Mouse (Mus musculus): Measurements from ENCODE around the gene Gm11214. TPM values are rescaled to one million over a fixed set of nuclear protein-coding genes. Genes with fewer than 3 reads are reported as not detected.

The Gm11214 gene
- polyA plus RNA-seq, 1 experiment: not detected

DNA sequence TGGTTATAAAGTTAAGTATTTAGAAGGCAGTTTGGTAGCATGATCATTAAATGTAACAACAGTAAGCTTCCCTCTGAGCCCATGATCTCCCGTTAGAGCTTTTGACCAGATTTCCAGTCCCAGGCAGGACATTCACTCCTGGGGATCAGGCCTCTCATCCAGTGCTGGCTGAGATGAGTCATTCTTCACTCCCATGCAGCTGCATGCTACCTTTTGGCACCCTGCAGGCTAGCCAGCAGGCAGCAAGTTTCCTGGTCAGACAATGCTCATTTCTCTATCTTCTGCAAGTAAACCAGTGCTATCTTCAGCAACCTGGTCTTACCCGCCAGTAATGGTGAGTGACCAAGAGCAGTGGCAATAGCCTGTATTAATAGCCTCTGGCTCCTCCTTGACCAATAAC lies 30.0 kb downstream of the Gm11214 start:
- H3K4me1 ChIP-seq (ENCODE audit: control insufficient read depth): no peaks in the 10 kb centered on the region
- TF ChIP-seq GATA1 (IDR thresholded peaks at IDR 0.05; ENCODE audit: low read length) (no peak), TAL1 (IDR thresholded peaks at IDR 0.05; ENCODE audit: low read length) (no peak)
- no peaks in the 10 kb centered on the region for H3K36me3 ChIP-seq (ENCODE audit: control insufficient read depth)
- no peaks in the 10 kb centered on the region for H3K27me3 ChIP-seq (ENCODE audit: control insufficient read depth)
- H3K4me3 ChIP-seq (replicated peaks): no peak overlapping the region
- no peaks in the 10 kb centered on the region for H3K9me3 ChIP-seq (ENCODE audit: control insufficient read depth, low read length)

DNA sequence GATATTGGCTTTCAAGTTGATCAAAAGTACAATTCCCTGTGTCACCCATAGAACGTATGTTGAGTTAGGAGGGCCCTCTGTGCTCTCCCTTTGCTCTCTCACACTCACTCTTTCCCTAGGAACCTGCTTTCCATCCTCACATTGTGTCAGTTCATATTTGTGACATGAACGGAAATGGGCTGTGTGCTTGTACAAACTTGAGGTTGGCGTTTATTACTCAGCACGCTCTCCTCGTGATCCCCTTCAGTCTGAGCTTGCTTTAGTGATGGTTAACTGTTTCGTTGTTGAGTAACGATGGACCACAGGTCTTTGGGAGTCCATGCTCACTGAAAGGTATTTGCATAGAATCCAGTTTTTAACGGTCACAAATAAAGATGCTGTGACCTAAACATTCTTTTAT lies 36.1 kb downstream of the Gm11214 start:
- Histone ChIP-seq H3K36me3 (ENCODE audit: control insufficient read depth) (no peaks in the 10 kb centered on the region), H3K27me3 (ENCODE audit: control insufficient read depth) (no peaks in the 10 kb centered on the region), H3K9me3 (ENCODE audit: control insufficient read depth, low read length) (no peaks in the 10 kb centered on the region), H3K4me3 (replicated peaks) (no peak overlapping the region), H3K4me1 (ENCODE audit: control insufficient read depth) (no peaks in the 10 kb centered on the region)
- no peak for TF ChIP-seq TAL1 (IDR thresholded peaks at IDR 0.05; ENCODE audit: low read length)
- TF ChIP-seq GATA1 (IDR thresholded peaks at IDR 0.05; ENCODE audit: low read length): no peak

DNA sequence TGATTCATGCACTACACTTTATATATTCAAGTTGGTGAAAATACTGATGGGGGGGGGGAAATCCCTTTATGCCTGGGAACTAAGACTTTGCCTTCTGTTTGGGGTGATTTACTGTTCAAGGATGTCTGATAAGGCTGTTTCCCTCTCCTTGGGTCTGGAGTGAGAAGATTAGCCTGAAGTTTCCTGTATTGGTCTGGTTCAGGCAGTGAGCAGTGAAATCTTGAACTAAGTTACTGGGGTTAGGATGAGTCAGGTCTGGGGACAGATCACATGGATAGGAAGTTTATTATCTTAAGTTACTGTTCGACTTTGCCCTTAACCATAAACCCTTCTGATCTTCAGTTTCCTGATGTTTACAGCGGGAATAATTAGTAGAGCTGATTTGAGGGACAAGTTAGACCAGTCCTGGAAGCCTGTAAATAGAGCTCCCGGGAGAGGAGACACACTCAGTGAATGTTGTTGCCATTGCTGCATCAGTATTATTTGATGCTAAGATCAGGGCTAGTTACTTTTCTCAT lies 37.6 kb downstream of the Gm11214 start:
- Histone ChIP-seq H3K4me1 (ENCODE audit: control insufficient read depth) (no peaks in the 10 kb centered on the region), H3K4me3 (replicated peaks) (no peak overlapping the region), H3K36me3 (ENCODE audit: control insufficient read depth) (no peaks in the 10 kb centered on the region), H3K9me3 (ENCODE audit: control insufficient read depth, low read length) (no peaks in the 10 kb centered on the region), H3K27me3 (ENCODE audit: control insufficient read depth) (no peaks in the 10 kb centered on the region)
- TF ChIP-seq GATA1 (IDR thresholded peaks at IDR 0.05; ENCODE audit: low read length) (no peak), TAL1 (IDR thresholded peaks at IDR 0.05; ENCODE audit: low read length) (no peak)

DNA sequence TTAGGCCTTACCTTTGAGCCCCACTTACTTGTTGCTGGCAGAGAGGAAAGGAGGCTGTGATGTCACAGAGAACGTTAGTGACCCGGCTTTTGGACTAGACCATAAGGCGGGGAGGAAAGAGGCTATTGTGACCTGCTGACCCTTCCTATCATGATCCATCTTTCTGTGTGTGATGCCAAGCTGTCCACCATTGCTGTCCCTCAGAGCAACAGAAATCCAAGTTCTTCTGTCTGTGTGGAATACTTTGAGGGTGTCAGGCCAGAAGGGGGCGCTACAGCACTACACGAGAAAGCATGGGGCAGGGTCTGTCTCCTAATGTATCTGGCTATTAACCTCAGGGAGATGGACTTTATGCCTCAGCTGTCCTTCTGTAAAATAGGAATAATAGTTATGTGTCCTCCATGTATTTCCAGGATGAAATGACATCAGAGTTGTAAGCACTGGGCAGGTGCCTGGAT lies 40.8 kb downstream of the Gm11214 start, which contains the start of gene Tex48:
TSS of gene Tex48 (minus strand) at position 51 of the 458 bp plus-strand sequence.
- H3K4me1 ChIP-seq (ENCODE audit: control insufficient read depth): no peaks in the 10 kb centered on the region
- no peaks in the 10 kb centered on the region for H3K27me3 ChIP-seq (ENCODE audit: control insufficient read depth)
- no peak for TF ChIP-seq GATA1 (IDR thresholded peaks at IDR 0.05; ENCODE audit: low read length)
- TF ChIP-seq TAL1 (IDR thresholded peaks at IDR 0.05; ENCODE audit: low read length): no peak
- H3K4me3 ChIP-seq (replicated peaks): no peak within 1 kb of the TSS
- no peaks in the 10 kb centered on the region for H3K9me3 ChIP-seq (ENCODE audit: control insufficient read depth, low read length)
- no peaks in the 10 kb centered on the region for H3K36me3 ChIP-seq (ENCODE audit: control insufficient read depth)

DNA sequence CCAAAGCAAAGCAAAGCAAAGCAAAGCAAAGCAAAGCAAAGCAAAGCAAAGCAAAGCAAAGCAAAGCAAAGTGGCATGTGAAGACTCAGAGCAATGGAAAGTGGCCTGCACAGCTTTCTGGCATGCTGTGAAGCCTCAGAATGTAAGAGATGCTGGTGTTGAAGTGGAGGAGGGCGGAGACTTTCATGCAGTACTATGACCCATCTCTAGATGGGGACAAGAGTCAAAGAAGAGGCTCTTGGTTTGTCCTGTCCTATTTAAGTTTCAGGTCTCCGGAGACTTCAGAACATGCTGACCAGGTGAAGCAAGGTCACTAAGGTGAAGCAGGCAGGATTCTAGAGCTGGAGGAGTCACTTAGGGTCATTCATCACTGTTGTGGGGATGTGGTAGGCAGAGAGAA lies 41.3 kb downstream of the Gm11214 start:
- H3K4me3 ChIP-seq (replicated peaks): no peak overlapping the region
- TF ChIP-seq GATA1 (IDR thresholded peaks at IDR 0.05; ENCODE audit: low read length) (no peak), TAL1 (IDR thresholded peaks at IDR 0.05; ENCODE audit: low read length) (no peak)
- H3K36me3 ChIP-seq (ENCODE audit: control insufficient read depth): no peaks in the 10 kb centered on the region
- H3K9me3 ChIP-seq (ENCODE audit: control insufficient read depth, low read length): no peaks in the 10 kb centered on the region
- H3K4me1 ChIP-seq (ENCODE audit: control insufficient read depth): no peaks in the 10 kb centered on the region
- H3K27me3 ChIP-seq (ENCODE audit: control insufficient read depth): no peaks in the 10 kb centered on the region

Other genes with a start within 250 kb of the Gm11214 start
- gene Whrn, start 167.4 kb downstream of the Gm11214 start, polyA plus RNA-seq (2012): 0.02 and 0.04 TPM in 2 replicates
- gene Atp6v1g1, start 118.6 kb downstream of the Gm11214 start, polyA plus RNA-seq (2012): 12.2 and 16.2 TPM in 2 replicates
- gene Tmem268, start 104.6 kb downstream of the Gm11214 start, polyA plus RNA-seq (2012): 0.04 and 0.12 TPM in 2 replicates
- gene Gm11213, start 58.1 kb downstream of the Gm11214 start, polyA plus RNA-seq (2012): not detected in 2 replicates
- gene Tex48, start 41.0 kb downstream of the Gm11214 start, polyA plus RNA-seq (2012): not detected in 2 replicates
- 0.02 TPM in 1 of 2 replicates, not detected in the other for gene Tnfsf15, start 81.7 kb upstream of the Gm11214 start, polyA plus RNA-seq (2012)
- gene Tnfsf8, start 198.0 kb upstream of the Gm11214 start, polyA plus RNA-seq (2012): not detected in 2 replicates